Mouse (Mus musculus): ENCODE results near the gene Tbx21.

GRCm38 (mm10) chr11:97138554-97139226 is 23.6 kb upstream of the Tbx21 start:
- TF ChIP-seq EP300 (optimal IDR thresholded peaks at IDR 0.05): no peak
- no peak for TF ChIP-seq CTCF (IDR thresholded peaks at IDR 0.05; ENCODE audit: low read depth)

Data from stomach, postnatal 0 days (tissue).